Mouse (Mus musculus) lung, embryonic 16.5 days (tissue): ENCODE results near the gene Uap1l1. TPM values are rescaled to one million over a fixed set of nuclear protein-coding genes. Genes with fewer than 3 reads are reported as not detected.
"Not testable (repeated sequence)": the region's sequence is repeated elsewhere in the genome, so short reads cannot be mapped to it uniquely, and the experiment has no call there.

Source experiments
- ATAC-seq: fragments of 200-750 bp; cut with Nextera tagmentation; 2 replicates; pipeline ENCODE4 v1.8.0; 2017; ENCODE audit warnings: low read depth, mild to moderate bottlenecking, moderate library complexity
- H3K27ac ChIP-seq: fragments of 300-500 bp; sonication (generic); 2 replicates; pipeline ENCODE4 v1.5.1; 2014; ENCODE audit warnings: mild to moderate bottlenecking, control low read depth, low read length
- H3K27me3 ChIP-seq: fragments of 300-500 bp; sonication (generic); 2 replicates; pipeline ENCODE4 v1.6.1; 2014; ENCODE audit warnings: low read depth, low read length, mixed read lengths; ENCODE audit not compliant: control insufficient read depth, insufficient read depth
- H3K36me3 ChIP-seq: fragments of 300-500 bp; sonication (generic); 2 replicates; pipeline ENCODE4 v1.6.1; 2014; ENCODE audit warnings: low read length; ENCODE audit not compliant: control insufficient read depth, insufficient read depth
- H3K4me1 ChIP-seq: fragments of 300-500 bp; sonication (generic); replicated peaks from 2 replicates; pipeline ENCODE4 v1.6.1; 2014; ENCODE audit warnings: low read length, mixed read lengths; ENCODE audit not compliant: control insufficient read depth, insufficient read depth
- H3K4me2 ChIP-seq: fragments of 300-500 bp; sonication (generic); 2 replicates; pipeline ENCODE4 v1.6.1; 2014; ENCODE audit warnings: low read depth, low read length, control low read depth
- H3K4me3 ChIP-seq: fragments of 300-500 bp; sonication (generic); 2 replicates; pipeline ENCODE4 v1.5.1; 2014; ENCODE audit warnings: mild to moderate bottlenecking, low read length, control low read depth
- H3K9ac ChIP-seq: fragments of 300-500 bp; sonication (generic); 2 replicates; pipeline ENCODE4 v1.6.1; 2014; ENCODE audit warnings: low read length, control low read depth
- H3K9me3 ChIP-seq: fragments of 300-500 bp; sonication (generic); 2 replicates; pipeline ENCODE4 v1.6.1; 2016; ENCODE audit warnings: low read length; ENCODE audit not compliant: control insufficient read depth
- WGBS: fragments of 180-500 bp; shearing (Covaris S2); extraction: QIAGEN DNeasy Blood & Tissue Kit; methylation state at CpG from one replicate; pipeline ENCODE4 v1.1.7; 2014; 5-methylcytosine and 5-hydroxymethylcytosine counted together
- polyA plus RNA-seq: library from polyadenylated mRNA; unstranded; fragments of >200 nt; fragmentation: Nextera tagmentation; extraction: Ambion mirVana; gene quantifications from 2 replicates; pipeline ENCODE4 v1.2.1, GENCODE M21; 2015

Gene Uap1l1
- polyA plus RNA-seq: 18.8 and 20.2 TPM in 2 replicates

DNA sequence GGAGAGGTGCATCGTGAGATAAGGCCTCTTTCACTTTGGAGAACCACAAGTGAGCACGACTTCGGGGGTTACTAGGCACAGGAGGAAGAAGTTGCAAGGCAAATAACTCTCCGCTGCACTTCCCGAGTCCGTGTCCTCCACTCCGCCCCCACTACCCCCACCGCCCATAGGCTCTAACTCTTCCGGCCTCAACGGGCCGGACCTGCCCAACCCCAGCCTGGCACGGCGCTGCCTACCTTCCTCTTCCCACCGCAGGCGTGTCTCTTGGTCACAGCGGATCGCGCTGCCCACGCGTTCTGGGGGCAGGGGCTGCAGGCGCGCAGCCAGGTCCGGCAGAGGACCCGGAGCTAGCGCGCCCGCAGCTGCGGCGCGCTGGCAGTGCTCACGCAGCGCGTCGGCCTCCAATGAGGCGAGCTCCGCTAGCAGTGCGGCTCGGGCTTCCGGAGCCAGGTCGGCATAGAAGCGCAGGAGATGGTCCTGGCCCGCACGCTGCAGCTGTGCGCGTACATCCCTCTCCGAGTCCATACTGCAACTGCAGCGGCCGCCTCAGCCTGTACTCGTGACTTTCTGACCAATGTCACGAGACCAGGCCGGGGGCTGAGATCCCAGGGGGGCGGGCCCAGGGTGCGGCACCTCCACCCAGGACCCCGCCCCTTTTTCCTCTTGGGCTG, at the start of gene Uap1l1:
TSS of gene Uap1l1 (minus strand) at position 592 of the 671 bp plus-strand sequence.
- Histone ChIP-seq H3K27ac (peak within 1 kb of the TSS; percentile 18; the same call in 1 of the 2 replicates), H3K9me3 (no peaks in the 10 kb centered on the region), H3K36me3 (peaks cover 2% of the 10 kb centered on the region; the same call in 1 of the 2 replicates), H3K4me3 (peak within 1 kb of the TSS; percentile 61), H3K4me1 (peaks cover 11% of the 10 kb centered on the region), H3K9ac (peak within 1 kb of the TSS; percentile 71), H3K4me2 (peak within 1 kb of the TSS; percentile 88), H3K27me3 (peaks cover 9% of the 10 kb centered on the region)
- WGBS: under 1% methylated on average over 53 of the region's 54 CpGs
- ATAC-seq: peak; percentile 91

DNA sequence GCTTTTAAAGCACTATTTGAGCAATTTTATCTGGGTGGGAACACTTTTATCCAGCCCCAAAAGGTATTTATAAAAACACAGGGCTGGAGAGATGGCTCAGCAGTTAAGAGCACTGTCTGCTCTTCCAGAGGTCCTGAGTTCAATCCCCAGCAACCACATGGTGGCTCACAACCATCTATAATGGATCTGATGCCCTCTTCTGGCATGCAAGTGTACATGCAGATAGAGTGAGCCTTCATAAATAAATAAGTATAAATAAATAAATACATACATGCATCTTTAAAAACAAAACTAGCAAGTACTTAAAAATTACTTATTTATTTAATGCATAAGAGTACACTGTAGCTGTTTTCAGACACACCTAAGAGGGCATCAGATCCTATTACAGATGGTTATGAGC, 48.0 kb upstream of the Uap1l1 start:
- not testable (repeated sequence) for H3K36me3 ChIP-seq, H3K9ac ChIP-seq, H3K4me3 ChIP-seq, H3K27me3 ChIP-seq, ATAC-seq, H3K9me3 ChIP-seq, H3K4me1 ChIP-seq, H3K27ac ChIP-seq, H3K4me2 ChIP-seq

DNA sequence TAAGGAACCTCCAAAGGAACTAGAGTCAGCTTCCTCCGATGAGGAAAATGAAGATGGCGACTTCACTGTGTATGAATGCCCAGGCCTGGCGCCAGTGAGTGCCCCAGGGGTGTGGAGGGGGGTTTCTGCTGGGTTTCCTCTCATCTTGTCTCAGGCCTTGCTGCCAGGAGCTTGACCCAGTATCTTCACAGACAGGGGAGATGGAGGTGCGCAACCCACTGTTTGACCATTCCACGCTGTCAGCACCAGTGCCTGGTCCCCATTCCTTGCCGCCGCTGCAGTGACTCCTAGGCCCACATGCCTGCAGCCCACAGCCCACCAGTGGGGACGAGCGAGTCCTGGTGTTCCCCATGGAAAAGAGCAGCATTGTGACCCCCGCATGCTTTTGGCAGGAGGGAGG, 43.4 kb upstream of the Uap1l1 start:
- H3K27me3 ChIP-seq: peaks cover 8% of the 10 kb centered on the region

DNA sequence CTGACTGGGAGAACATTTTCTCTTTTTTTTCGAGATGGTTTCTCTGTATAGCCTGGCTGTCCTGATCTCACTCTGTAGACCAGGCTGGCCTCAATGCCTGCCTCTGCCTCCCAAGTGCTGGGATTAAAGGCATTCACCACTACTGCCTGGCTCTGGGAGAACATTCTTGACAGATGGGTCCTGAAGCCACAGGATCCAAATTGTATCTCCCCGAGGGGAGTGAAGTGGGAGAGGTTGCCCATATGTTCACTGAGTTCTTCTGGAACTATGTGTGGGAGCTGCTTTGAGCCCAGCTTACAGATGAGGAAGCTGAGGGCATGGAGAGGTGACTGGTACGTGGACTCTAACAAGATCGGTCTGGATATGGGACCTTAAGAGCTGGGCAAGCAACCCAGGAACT, 38.5 kb upstream of the Uap1l1 start:
- no peak for ATAC-seq
- H3K9ac ChIP-seq: no peak overlapping the region
- H3K27me3 ChIP-seq: peaks cover 51% of the 10 kb centered on the region
- no peak overlapping the region for H3K27ac ChIP-seq
- no peak overlapping the region for H3K4me3 ChIP-seq
- H3K4me1 ChIP-seq: peaks cover 5% of the 10 kb centered on the region; the same call in 1 of the 2 replicates
- no peaks in the 10 kb centered on the region for H3K9me3 ChIP-seq
- H3K4me2 ChIP-seq: no peak overlapping the region
- 76% methylated on average over 4 of the region's 4 CpGs for WGBS
- no peaks in the 10 kb centered on the region for H3K36me3 ChIP-seq

More for the DNA sequence above, 43.4 kb upstream of the Uap1l1 start:
- Histone ChIP-seq H3K4me3 (no peak overlapping the region), H3K36me3 (no peaks in the 10 kb centered on the region), H3K4me2 (no peak overlapping the region), H3K4me1 (no peaks in the 10 kb centered on the region), H3K27ac (no peak overlapping the region), H3K9ac (no peak overlapping the region), H3K9me3 (no peaks in the 10 kb centered on the region)
- 74% methylated on average over 10 of the region's 10 CpGs for WGBS
- ATAC-seq: no peak

DNA sequence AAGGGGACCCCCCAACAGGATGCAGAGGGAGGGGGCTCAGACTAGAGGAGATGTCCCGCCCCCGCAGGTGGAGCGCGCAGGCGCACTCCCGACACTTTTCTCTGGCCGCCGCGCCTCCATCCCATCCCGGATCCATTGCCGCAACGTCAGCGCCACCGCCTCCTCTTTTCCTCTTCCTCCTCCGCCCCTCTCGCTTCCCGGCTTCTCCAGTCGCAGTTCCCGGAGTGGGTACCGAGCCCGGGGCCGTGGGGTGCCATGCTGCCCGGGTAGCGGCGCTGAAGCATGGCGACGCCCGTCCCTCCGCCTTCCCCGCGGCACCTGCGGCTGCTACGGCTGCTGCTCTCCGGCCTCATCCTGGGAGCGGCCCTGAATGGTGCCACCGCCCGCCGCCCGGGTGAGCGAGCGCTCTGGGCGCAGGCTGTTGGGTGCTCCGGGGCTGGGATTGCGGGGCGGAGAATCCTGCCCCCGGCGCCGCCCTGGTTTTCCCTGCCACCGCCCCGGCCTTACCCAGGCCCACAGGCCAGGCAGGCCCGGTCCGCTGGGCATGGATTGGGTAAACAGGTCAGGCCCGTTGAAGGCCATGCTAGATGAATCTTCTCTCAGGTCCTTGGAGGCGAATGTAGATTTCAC, 37.6 kb upstream of the Uap1l1 start:
- Histone ChIP-seq H3K9me3 (no peaks in the 10 kb centered on the region), H3K4me2 (peak overlapping the region; percentile 67), H3K4me1 (peaks cover 5% of the 10 kb centered on the region; the same call in 1 of the 2 replicates), H3K4me3 (peak overlapping the region; percentile 61), H3K36me3 (no peaks in the 10 kb centered on the region), H3K27ac (no peak overlapping the region), H3K27me3 (peaks cover 51% of the 10 kb centered on the region), H3K9ac (peak overlapping the region; percentile 65)
- WGBS: under 1% methylated on average over 54 of the region's 54 CpGs
- peak; percentile 51; the same call in 1 of the 2 replicates for ATAC-seq

DNA sequence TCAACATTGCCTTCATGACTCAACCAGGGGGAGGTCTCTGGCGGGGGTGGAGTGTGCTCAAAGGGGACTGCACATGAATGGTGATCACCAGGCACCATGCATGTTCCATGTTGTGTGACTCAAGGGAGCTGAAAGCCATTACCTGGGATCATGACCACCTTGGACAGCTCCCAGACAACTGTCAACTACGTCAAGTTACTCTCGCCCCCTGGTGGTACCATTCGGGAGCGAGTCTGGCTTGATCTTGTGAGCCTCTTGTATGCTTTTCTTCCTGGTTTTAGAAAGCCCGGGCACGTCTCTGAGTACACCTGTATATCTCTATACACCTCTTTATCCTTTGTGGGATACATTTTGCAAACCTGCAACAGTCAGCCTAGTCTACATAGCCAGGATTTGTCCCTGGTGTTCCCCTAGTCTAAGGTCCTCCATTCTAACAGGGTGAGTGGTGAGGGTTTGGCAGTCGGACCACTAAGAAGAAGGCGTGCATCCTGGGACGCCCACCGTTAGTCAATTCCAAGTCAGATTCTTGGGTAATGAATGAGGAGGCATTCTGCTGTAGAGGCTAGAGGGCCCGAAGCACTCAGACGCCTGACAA, 37.0 kb upstream of the Uap1l1 start:
- H3K36me3 ChIP-seq: no peaks in the 10 kb centered on the region
- peak overlapping the region; percentile 67 for H3K4me2 ChIP-seq
- H3K9me3 ChIP-seq: no peaks in the 10 kb centered on the region
- H3K9ac ChIP-seq: no peak overlapping the region
- no peak overlapping the region for H3K27ac ChIP-seq
- H3K27me3 ChIP-seq: peaks cover 54% of the 10 kb centered on the region
- H3K4me1 ChIP-seq: peaks cover 5% of the 10 kb centered on the region; the same call in 1 of the 2 replicates
- peak; percentile 10; the same call in 1 of the 2 replicates for ATAC-seq
- 1% methylated on average over 13 of the region's 13 CpGs for WGBS
- peak overlapping the region; percentile 61 for H3K4me3 ChIP-seq

DNA sequence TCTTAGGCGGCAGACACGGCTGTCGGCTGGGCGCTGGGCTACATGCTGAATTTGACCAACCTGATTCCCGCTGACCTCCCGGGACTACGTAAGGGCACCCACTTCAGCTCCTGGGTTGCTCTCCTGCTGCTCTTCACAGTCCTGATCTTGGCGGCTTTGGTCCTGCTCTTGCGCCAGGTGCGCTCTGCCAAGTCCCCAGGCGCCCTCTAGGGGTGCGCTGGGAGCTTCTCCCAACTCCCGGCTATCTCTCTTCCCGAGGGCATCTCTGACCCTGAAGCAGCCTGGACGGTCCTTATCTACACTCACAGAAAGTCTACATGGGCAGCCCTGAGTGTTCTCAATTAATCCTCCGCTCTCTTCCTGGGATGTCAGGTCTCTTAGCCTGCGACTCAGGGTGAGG, 35.3 kb upstream of the Uap1l1 start:
- H3K27ac ChIP-seq: no peak overlapping the region
- no peak overlapping the region for H3K4me3 ChIP-seq
- no peaks in the 10 kb centered on the region for H3K9me3 ChIP-seq
- WGBS: 3% methylated on average over 17 of the region's 17 CpGs
- H3K36me3 ChIP-seq: no peaks in the 10 kb centered on the region
- peaks cover 10% of the 10 kb centered on the region for H3K4me1 ChIP-seq
- no peak overlapping the region for H3K9ac ChIP-seq
- peaks cover 63% of the 10 kb centered on the region for H3K27me3 ChIP-seq
- 0 out of 2 replicates have a peak overlapping the region, but pooled peaks have one; percentile 16 for H3K4me2 ChIP-seq
- ATAC-seq: no peak

DNA sequence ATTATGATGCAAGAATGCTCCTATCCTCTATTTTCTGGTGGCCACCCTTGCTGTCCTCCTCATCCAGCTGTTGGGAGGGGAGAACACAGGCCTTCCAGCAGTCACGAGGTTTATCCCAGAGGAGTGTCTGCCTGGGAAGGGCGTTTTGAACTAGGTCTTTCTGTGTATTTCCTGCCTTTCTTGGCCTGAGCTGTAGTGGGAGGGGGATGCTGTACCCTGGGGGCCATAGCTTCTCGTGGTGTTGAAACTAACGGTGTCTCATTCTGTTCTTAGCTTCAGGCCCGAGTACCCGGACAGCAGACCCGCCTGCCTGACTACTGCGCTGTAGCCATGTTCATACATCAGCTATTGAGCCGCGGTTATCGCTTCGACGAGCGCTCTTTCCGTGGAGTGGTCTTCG, 34.8 kb upstream of the Uap1l1 start:
- Histone ChIP-seq H3K4me3 (no peak overlapping the region), H3K27me3 (peaks cover 67% of the 10 kb centered on the region)

DNA sequence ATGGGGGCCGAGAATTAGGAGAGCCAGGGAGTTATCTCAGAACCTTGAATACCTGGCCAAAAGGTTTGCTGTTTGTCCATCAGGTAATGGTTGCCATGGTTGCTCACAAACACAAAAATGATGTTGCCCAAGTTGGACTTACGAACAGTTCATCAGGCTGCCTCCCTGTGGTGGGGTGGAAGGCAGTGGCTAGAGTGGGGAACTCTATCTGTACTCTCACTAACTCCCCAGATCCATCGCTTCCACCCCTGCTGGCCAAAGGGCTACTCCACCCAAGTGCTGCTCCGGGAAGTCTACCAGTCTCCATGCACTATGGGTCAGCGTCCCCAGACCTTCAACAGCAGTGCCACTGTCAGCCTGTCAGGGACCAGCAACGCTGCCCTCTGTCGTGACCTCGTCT, 33.6 kb upstream of the Uap1l1 start, which contains the start of gene Npdc1:
TSS of gene Npdc1 (plus strand) at position 301 of the 400 bp plus-strand sequence.
- H3K9ac ChIP-seq: no peak within 1 kb of the TSS
- peaks cover 18% of the 10 kb centered on the region for H3K4me1 ChIP-seq
- H3K27ac ChIP-seq: no peak within 1 kb of the TSS
- no peak within 1 kb of the TSS for H3K4me2 ChIP-seq
- no peak for ATAC-seq
- peaks cover 67% of the 10 kb centered on the region for H3K27me3 ChIP-seq
- WGBS: 58% methylated on average over 8 of the region's 8 CpGs
- H3K4me3 ChIP-seq: no peak within 1 kb of the TSS
- no peaks in the 10 kb centered on the region for H3K36me3 ChIP-seq
- H3K9me3 ChIP-seq: no peaks in the 10 kb centered on the region

More for the DNA sequence above, 34.8 kb upstream of the Uap1l1 start:
- peaks cover 14% of the 10 kb centered on the region for H3K4me1 ChIP-seq
- H3K36me3 ChIP-seq: no peaks in the 10 kb centered on the region
- 0 out of 2 replicates have a peak overlapping the region, but pooled peaks have one; percentile 16 for H3K4me2 ChIP-seq
- H3K9ac ChIP-seq: no peak overlapping the region
- no peak overlapping the region for H3K27ac ChIP-seq
- WGBS: 19% methylated on average over 16 of the region's 16 CpGs
- H3K9me3 ChIP-seq: no peaks in the 10 kb centered on the region
- no peak for ATAC-seq
